16 mouse cellular contexts compared by ENCODE assay signal in genomic region chr16:86252630-86253029, GRCm38 (mm10).
A peak's percentile ranks its signal among the peaks of the same experiment; 100 is the strongest.
DNase-seq lines count a peak whose midpoint lies in the region; ATAC-seq lines count a peak whose summit lies in the region.
"Had no signal": no experiment of that assay in that cellular context is flagged by ENCODE, and none has a peak within 500 bp of the region (broad histone marks: within the 10 kb centered on the region; RNA-seq: fewer than 3 reads in every experiment).

No protein-coding gene starts in this region.

- no peaks in the 10 kb centered on the region for H3K9me3 ChIP-seq in kidney, embryonic 15.5 days (replicated peaks)
- H3K9me3 ChIP-seq: embryonic facial prominence, embryonic 13.5 days; forebrain, embryonic 12.5 days; hindbrain, embryonic 13.5 days; limb, embryonic 12.5 days; neural tube, embryonic 12.5 days had no signal

- no peak overlapping the region for H3K4me3 ChIP-seq in kidney, embryonic 15.5 days (replicated peaks)
- H3K4me3 ChIP-seq: embryonic facial prominence, embryonic 13.5 days; forebrain, embryonic 12.5 days; hindbrain, embryonic 13.5 days; limb, embryonic 12.5 days; neural tube, embryonic 12.5 days had no signal

- H3K4me1 ChIP-seq in kidney, embryonic 15.5 days = no peaks in the 10 kb centered on the region
- H3K4me1 ChIP-seq: embryonic facial prominence, embryonic 13.5 days; forebrain, embryonic 12.5 days; hindbrain, embryonic 13.5 days; limb, embryonic 12.5 days; neural tube, embryonic 12.5 days had no signal

- no peak overlapping the region for H3K9ac ChIP-seq in kidney, embryonic 15.5 days
- H3K9ac ChIP-seq: embryonic facial prominence, embryonic 13.5 days; forebrain, embryonic 12.5 days; hindbrain, embryonic 13.5 days; limb, embryonic 12.5 days; neural tube, embryonic 12.5 days had no signal

- H3K27ac ChIP-seq in kidney, embryonic 15.5 days = no peak overlapping the region
- H3K27ac ChIP-seq: embryonic facial prominence, embryonic 13.5 days; forebrain, embryonic 12.5 days; hindbrain, embryonic 13.5 days; limb, embryonic 12.5 days; neural tube, embryonic 12.5 days had no signal

- no peak for DNase-seq in kidney, postnatal 4 days
- peak; percentile 12 for DNase-seq in R1 (ENCODE audit: low read depth, low spot score)
- DNase-seq in heart, adult 9 months (ENCODE audit: low spot score in 2 of 2) = peak; percentile 61 to 77
- DNase-seq in kidney, postnatal 14 days = peak; percentile 36
- DNase-seq in gastrocnemius, postnatal 14 days = no peak
- DNase-seq in c-Kit-positive CD71-positive TER-119-positive erythroid progenitor cells, embryonic 14.5 days (ENCODE audit: low spot score) = no peak
- DNase-seq: cerebellum, postnatal 10 days; thymus, adult 2 months had no signal

- intact Hi-C loops in gastrocnemius, postnatal 14 days (cut with DNase I; ENCODE audit: low total_unique reads) = no loop called here

- no peak overlapping the region for H3K4me2 ChIP-seq in kidney, embryonic 15.5 days
- H3K4me2 ChIP-seq: embryonic facial prominence, embryonic 13.5 days; forebrain, embryonic 12.5 days; hindbrain, embryonic 13.5 days; limb, embryonic 12.5 days; neural tube, embryonic 12.5 days had no signal

- H3K27me3 ChIP-seq in kidney, embryonic 15.5 days = no peaks in the 10 kb centered on the region
- H3K27me3 ChIP-seq: embryonic facial prominence, embryonic 13.5 days; forebrain, embryonic 12.5 days; hindbrain, embryonic 13.5 days; limb, embryonic 12.5 days; neural tube, embryonic 12.5 days had no signal

- ATAC-seq in kidney, embryonic 15.5 days (replicated peaks; ENCODE audit: low FRiP score) = 0 out of 2 replicates have a peak, but pooled peaks have one; percentile 15
- ATAC-seq: intestine, postnatal 0 days; midbrain, embryonic 16.5 days had no signal

- H3K36me3 ChIP-seq in kidney, embryonic 15.5 days = no peaks in the 10 kb centered on the region
- H3K36me3 ChIP-seq: embryonic facial prominence, embryonic 13.5 days; forebrain, embryonic 12.5 days; hindbrain, embryonic 13.5 days; limb, embryonic 12.5 days; neural tube, embryonic 12.5 days had no signal

Comparison
In these comparisons a context has a peak if more than half of its experiments do, and no peak if none do; other contexts are left out.
1. DNase-seq: peak in R1 (single experiment), heart, adult 9 months (2 of 2) and kidney, postnatal 14 days (single experiment); none in kidney, postnatal 4 days (0 of 2), gastrocnemius, postnatal 14 days (single experiment) and c-Kit-positive CD71-positive TER-119-positive erythroid progenitor cells, embryonic 14.5 days (single experiment).